Mouse (Mus musculus) liver, embryonic 12.5 days (tissue): ENCODE data around the gene Ip6k2. TPM values are rescaled to one million over a fixed set of nuclear protein-coding genes. Genes with fewer than 3 reads are reported as not detected.

Experiments
- ATAC-seq: fragments of 200-750 bp; cut with Nextera tagmentation; 2 replicates; pipeline ENCODE4 v1.8.0; 2017; ENCODE audit warnings: moderate number of reproducible peaks, mild to moderate bottlenecking, moderate library complexity
- H3K27ac ChIP-seq: fragments of 300-500 bp; sonication (generic); 2 replicates; pipeline ENCODE4 v1.5.1; 2016; ENCODE audit warnings: mild to moderate bottlenecking
- H3K27me3 ChIP-seq: fragments of 300-500 bp; sonication (generic); replicated peaks from 2 replicates; pipeline ENCODE4 v1.6.1; 2016; ENCODE audit warnings: mild to moderate bottlenecking, moderate library complexity
- H3K36me3 ChIP-seq: fragments of 300-500 bp; sonication (generic); 2 replicates; pipeline ENCODE4 v1.6.1; 2016; ENCODE audit warnings: mild to moderate bottlenecking, moderate library complexity
- H3K4me1 ChIP-seq: fragments of 300-500 bp; sonication (generic); 2 replicates; pipeline ENCODE4 v1.6.1; 2016
- H3K4me2 ChIP-seq: fragments of 300-500 bp; sonication (generic); 2 replicates; pipeline ENCODE4 v1.6.1; 2016; ENCODE audit warnings: mild to moderate bottlenecking, moderate library complexity
- H3K4me3 ChIP-seq: fragments of 300-500 bp; sonication (generic); 2 replicates; pipeline ENCODE4 v1.5.1; 2016; ENCODE audit warnings: mild to moderate bottlenecking, moderate library complexity
- H3K9ac ChIP-seq: fragments of 300-500 bp; sonication (generic); 2 replicates; pipeline ENCODE4 v1.6.1; 2016; ENCODE audit warnings: mild to moderate bottlenecking, moderate library complexity
- H3K9me3 ChIP-seq: fragments of 300-500 bp; sonication (generic); replicated peaks from 2 replicates; pipeline ENCODE4 v1.6.1; 2016; ENCODE audit warnings: mild to moderate bottlenecking, moderate library complexity
- WGBS: fragments of 180-500 bp; shearing (Covaris S2); methylation state at CpG from one replicate; pipeline ENCODE4 v1.1.7; 2016; ENCODE audit not compliant: insufficient replicate concordance; 5-methylcytosine and 5-hydroxymethylcytosine counted together
- polyA plus RNA-seq: library from polyadenylated mRNA; unstranded; fragments of >200 nt; fragmentation: Nextera tagmentation; extraction: Ambion mirVana; gene quantifications from 2 replicates; pipeline ENCODE4 v1.2.1, GENCODE M21; 2016

Ip6k2 gene
- polyA plus RNA-seq, 1 experiment from 2014 or later: 15.7 TPM

DNA sequence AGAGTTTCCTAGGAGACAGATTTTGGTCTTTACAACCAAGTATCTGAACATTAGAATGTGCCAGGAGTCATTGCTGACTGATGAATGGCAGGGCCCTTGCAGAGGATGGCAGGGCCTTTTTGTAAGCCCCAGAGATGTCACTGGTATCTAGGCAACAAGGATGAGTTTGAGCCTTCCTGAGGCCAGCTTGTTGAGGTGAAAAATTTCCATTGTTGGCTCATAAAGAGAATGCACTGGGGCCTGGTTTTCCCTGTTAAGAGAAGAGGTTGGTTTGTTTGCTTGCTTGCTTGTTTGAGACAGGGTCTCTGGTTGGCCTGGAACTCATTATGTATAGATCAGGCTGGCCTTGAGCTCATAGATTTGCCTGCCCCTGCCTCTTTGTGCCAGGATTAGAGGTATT lies 1.8 kb downstream of the Ip6k2 start:
- ATAC-seq: no peak
- Histone ChIP-seq H3K4me3 (peak overlapping the region; percentile 93), H3K9me3 (no peaks in the 10 kb centered on the region), H3K36me3 (peaks cover 25% of the 10 kb centered on the region), H3K27me3 (peaks cover 4% of the 10 kb centered on the region; the same call in 1 of the 2 replicates), H3K4me1 (peaks cover 66% of the 10 kb centered on the region), H3K4me2 (peak overlapping the region; percentile 72), H3K27ac (peak overlapping the region; percentile 27), H3K9ac (peak overlapping the region; percentile 96)

DNA sequence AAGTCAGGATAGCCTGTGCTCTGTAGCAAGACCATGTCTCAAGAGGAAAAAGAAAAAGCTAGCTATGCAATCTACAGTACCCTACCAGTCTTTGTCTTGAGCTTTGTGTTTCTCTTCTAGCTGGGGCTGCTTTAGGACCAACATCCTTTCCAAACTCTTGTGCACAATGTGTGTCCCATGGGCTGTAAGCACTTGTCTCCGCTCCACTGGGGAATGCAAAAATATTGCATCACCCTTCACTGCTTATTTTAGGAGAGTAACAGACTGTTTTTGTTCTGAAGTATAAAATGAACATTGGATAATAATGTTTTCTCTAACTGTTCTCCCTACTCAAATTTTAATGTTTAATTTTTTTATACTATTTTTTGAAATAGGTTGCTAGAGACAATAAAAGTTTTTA lies 2.9 kb downstream of the Ip6k2 start:
- no peak overlapping the region; the same call in 1 of the 2 replicates for H3K27ac ChIP-seq
- no peaks in the 10 kb centered on the region for H3K9me3 ChIP-seq
- peaks cover 25% of the 10 kb centered on the region for H3K36me3 ChIP-seq
- peaks cover 77% of the 10 kb centered on the region for H3K4me1 ChIP-seq
- 88% methylated on average over 1 of the region's 1 CpGs for whole genome bisulfite sequencing
- H3K9ac ChIP-seq: no peak overlapping the region
- peak overlapping the region; percentile 8; the same call in 1 of the 2 replicates for H3K4me2 ChIP-seq
- H3K27me3 ChIP-seq: no peaks in the 10 kb centered on the region
- no peak overlapping the region for H3K4me3 ChIP-seq
- ATAC-seq: no peak

- H3K4me1 ChIP-seq: peaks cover 80% of the 10 kb centered on the region
- H3K9me3 ChIP-seq: no peaks in the 10 kb centered on the region
- H3K4me2 ChIP-seq: no peak overlapping the region
- H3K4me3 ChIP-seq: no peak overlapping the region
- no peak overlapping the region for H3K27ac ChIP-seq
- no peak for ATAC-seq
- 88% methylated on average over 2 of the region's 2 CpGs for WGBS
- no peaks in the 10 kb centered on the region for H3K27me3 ChIP-seq
- H3K9ac ChIP-seq: no peak overlapping the region
- H3K36me3 ChIP-seq: peaks cover 25% of the 10 kb centered on the region
Observed at GRCm38 (mm10) chr9:108787080-108787479, 3.5 kb downstream of the Ip6k2 start.

GRCm38 (mm10) chr9:108788713-108789112 lies 5.1 kb downstream of the Ip6k2 start:
- Histone ChIP-seq H3K4me2 (no peak overlapping the region), H3K36me3 (peaks cover 25% of the 10 kb centered on the region), H3K9ac (no peak overlapping the region), H3K27ac (no peak overlapping the region), H3K27me3 (no peaks in the 10 kb centered on the region), H3K9me3 (no peaks in the 10 kb centered on the region), H3K4me1 (peaks cover 87% of the 10 kb centered on the region), H3K4me3 (no peak overlapping the region)
- 87% methylated on average over 3 of the region's 3 CpGs for WGBS
- no peak for ATAC-seq

DNA sequence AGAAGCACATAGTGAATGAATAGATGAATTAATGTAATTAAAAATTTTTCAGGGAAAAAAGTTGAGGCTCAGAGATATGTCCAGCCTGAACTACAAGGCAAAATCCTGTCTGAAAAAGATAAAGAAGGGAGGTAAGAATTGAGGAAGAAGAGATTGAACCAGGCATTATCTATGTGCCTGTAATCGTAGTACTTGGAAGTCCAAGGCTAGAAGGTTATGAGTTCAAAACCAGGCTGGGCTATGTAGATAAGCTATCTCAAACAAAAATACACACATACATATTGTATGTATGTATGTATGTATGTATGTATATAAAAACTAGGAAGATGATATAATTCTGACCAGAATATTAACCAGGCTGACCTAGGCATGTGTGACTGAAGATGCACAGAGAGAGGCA lies 8.7 kb downstream of the Ip6k2 start:
- H3K4me2 ChIP-seq: peak overlapping the region; percentile 33
- no peaks in the 10 kb centered on the region for H3K9me3 ChIP-seq
- H3K4me3 ChIP-seq: no peak overlapping the region
- no peaks in the 10 kb centered on the region for H3K27me3 ChIP-seq
- H3K27ac ChIP-seq: peak overlapping the region; percentile 77
- peaks cover 32% of the 10 kb centered on the region for H3K36me3 ChIP-seq
- H3K9ac ChIP-seq: no peak overlapping the region
- peaks cover 95% of the 10 kb centered on the region for H3K4me1 ChIP-seq
- ATAC-seq: peak; percentile 67
- 14% methylated on average over 1 of the region's 1 CpGs for WGBS

GRCm38 (mm10) chr9:108792730-108793129 lies 9.1 kb downstream of the Ip6k2 start:
- peaks cover 96% of the 10 kb centered on the region for H3K4me1 ChIP-seq
- peak overlapping the region; percentile 18 for H3K9ac ChIP-seq

DNA sequence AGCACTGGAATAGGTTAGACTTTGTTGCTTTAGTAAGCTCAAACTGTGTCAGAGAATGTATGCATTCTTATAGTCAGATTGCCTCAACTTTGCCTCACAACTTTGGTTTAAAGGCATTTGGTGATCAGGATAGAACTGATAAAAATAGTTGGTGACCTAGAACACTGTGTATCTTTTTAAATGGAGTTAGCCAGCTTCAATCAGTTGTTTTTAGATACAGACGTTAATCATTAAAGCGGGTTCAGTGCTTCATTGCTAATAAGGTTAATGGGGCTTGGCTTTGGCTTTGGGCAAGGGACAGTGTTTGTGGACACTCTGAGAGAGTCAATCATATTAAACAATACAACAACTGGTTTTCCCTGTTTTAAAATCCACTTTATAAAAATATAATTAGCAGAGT lies 11.7 kb downstream of the Ip6k2 start:
- 69% methylated on average over 2 of the region's 2 CpGs for WGBS
- Histone ChIP-seq H3K4me2 (peak overlapping the region; percentile 74), H3K27ac (peak overlapping the region; percentile 77), H3K4me3 (peak overlapping the region; percentile 40), H3K9ac (peak overlapping the region; percentile 39; the same call in 1 of the 2 replicates), H3K36me3 (peaks cover 51% of the 10 kb centered on the region), H3K27me3 (no peaks in the 10 kb centered on the region), H3K4me1 (peaks cover 74% of the 10 kb centered on the region), H3K9me3 (no peaks in the 10 kb centered on the region)
- no peak for ATAC-seq

More at GRCm38 (mm10) chr9:108792730-108793129, 9.1 kb downstream of the Ip6k2 start:
- H3K4me3 ChIP-seq: no peak overlapping the region
- no peaks in the 10 kb centered on the region for H3K27me3 ChIP-seq
- peak overlapping the region; percentile 33 for H3K4me2 ChIP-seq
- H3K27ac ChIP-seq: peak overlapping the region; percentile 77
- peaks cover 34% of the 10 kb centered on the region for H3K36me3 ChIP-seq
- ATAC-seq: no peak
- 29% methylated on average over 3 of the region's 3 CpGs for WGBS
- H3K9me3 ChIP-seq: no peaks in the 10 kb centered on the region

DNA sequence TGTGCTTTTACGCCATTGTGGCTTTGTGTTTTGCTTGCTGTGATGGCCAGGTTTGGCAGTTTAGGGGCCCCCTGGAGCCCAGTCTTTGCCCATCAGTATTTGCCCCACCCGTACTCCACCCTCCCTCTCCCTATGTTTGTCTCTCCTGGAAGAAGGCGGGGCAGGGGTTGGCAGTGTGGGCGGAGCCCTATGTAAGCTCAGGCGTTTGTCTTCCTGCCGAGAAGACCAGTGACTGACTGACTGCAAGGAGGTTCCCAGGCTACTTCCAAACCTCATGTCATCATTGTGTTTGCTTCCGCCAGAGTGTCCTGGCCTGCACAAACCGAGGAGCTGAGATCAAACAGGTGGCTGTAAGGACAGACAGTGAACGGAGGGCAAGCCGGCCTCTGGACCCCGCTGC lies 12.2 kb downstream of the Ip6k2 start:
- peaks cover 69% of the 10 kb centered on the region for H3K4me1 ChIP-seq

DNA sequence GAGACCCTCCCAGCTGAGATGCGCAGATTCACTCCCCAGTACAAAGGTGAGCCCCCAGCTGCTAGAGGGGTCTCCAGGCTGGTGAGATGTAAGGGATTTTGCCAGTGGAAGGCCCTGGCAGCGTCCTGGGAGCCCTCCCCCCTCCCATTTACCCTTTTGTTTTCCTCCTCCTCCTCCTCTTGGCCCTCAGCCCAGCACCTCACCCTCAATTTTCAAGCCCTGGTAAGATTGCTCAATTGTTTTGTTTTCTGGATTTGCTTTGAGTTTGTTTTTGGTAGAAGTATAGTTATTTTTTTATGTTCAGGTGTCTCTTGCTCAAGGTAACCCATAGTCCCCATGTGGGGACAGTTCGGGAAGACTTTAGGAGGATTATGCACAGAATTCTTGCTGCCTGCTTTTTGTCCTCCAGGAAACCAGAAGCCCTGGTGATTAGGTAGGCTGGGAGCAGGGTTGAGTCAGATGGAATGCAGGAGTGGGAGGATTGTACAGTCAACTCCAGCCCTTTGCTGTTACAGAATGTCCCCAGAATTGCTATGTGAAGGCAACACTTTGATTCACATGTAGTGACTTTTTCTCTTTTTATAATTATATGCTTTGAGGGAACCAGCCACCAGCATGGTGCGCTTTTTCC lies 12.9 kb downstream of the Ip6k2 start:
- no peaks in the 10 kb centered on the region for H3K9me3 ChIP-seq
- peaks cover 62% of the 10 kb centered on the region for H3K4me1 ChIP-seq
- H3K4me3 ChIP-seq: peak overlapping the region; percentile 40
- no peaks in the 10 kb centered on the region for H3K27me3 ChIP-seq
- H3K9ac ChIP-seq: peak overlapping the region; percentile 51
- peak overlapping the region; percentile 77 for H3K27ac ChIP-seq
- peak overlapping the region; percentile 74 for H3K4me2 ChIP-seq
- no peak for ATAC-seq
- H3K36me3 ChIP-seq: peaks cover 61% of the 10 kb centered on the region
- WGBS: 76% methylated on average over 4 of the region's 4 CpGs

More for the DNA sequence above, 12.2 kb downstream of the Ip6k2 start:
- Histone ChIP-seq H3K4me3 (peak overlapping the region; percentile 40), H3K4me2 (peak overlapping the region; percentile 74), H3K9ac (peak overlapping the region; percentile 51), H3K27me3 (no peaks in the 10 kb centered on the region), H3K36me3 (peaks cover 54% of the 10 kb centered on the region), H3K27ac (peak overlapping the region; percentile 77), H3K9me3 (no peaks in the 10 kb centered on the region)
- peak; percentile 97 for ATAC-seq
- WGBS: 34% methylated on average over 11 of the region's 11 CpGs

- ATAC-seq: no peak
- H3K4me2 ChIP-seq: no peak overlapping the region
- WGBS: 87% methylated on average over 7 of the region's 7 CpGs
- H3K9me3 ChIP-seq: no peaks in the 10 kb centered on the region
- H3K4me1 ChIP-seq: peaks cover 52% of the 10 kb centered on the region
- no peak overlapping the region for H3K9ac ChIP-seq
- no peak overlapping the region for H3K4me3 ChIP-seq
- H3K36me3 ChIP-seq: peaks cover 71% of the 10 kb centered on the region
- H3K27me3 ChIP-seq: no peaks in the 10 kb centered on the region
- H3K27ac ChIP-seq: no peak overlapping the region
Observed at GRCm38 (mm10) chr9:108797477-108797876, 13.9 kb downstream of the Ip6k2 start.

- H3K27me3 ChIP-seq: no peaks in the 10 kb centered on the region
- peaks cover 81% of the 10 kb centered on the region for H3K36me3 ChIP-seq
- WGBS: 77% methylated on average over 5 of the region's 5 CpGs
Observed at GRCm38 (mm10) chr9:108798508-108799075, 15.0 kb downstream of the Ip6k2 start.

GRCm38 (mm10) chr9:108799564-108799963 lies 16.0 kb downstream of the Ip6k2 start:
- Histone ChIP-seq H3K9ac (no peak overlapping the region), H3K4me2 (no peak overlapping the region), H3K27me3 (no peaks in the 10 kb centered on the region), H3K27ac (no peak overlapping the region), H3K9me3 (no peaks in the 10 kb centered on the region), H3K36me3 (peaks cover 85% of the 10 kb centered on the region), H3K4me3 (no peak overlapping the region), H3K4me1 (peaks cover 40% of the 10 kb centered on the region)
- ATAC-seq: no peak
- WGBS: 81% methylated on average over 3 of the region's 3 CpGs

More at GRCm38 (mm10) chr9:108798508-108799075, 15.0 kb downstream of the Ip6k2 start:
- Histone ChIP-seq H3K27ac (no peak overlapping the region), H3K9ac (no peak overlapping the region), H3K9me3 (no peaks in the 10 kb centered on the region), H3K4me2 (no peak overlapping the region), H3K4me1 (peaks cover 44% of the 10 kb centered on the region), H3K4me3 (no peak overlapping the region)
- ATAC-seq: no peak
